Mouse (Mus musculus) retina, postnatal 7 days (tissue): Measurements from ENCODE around the gene Rad17.

ENCODE experiments used
- DNase-seq: peaks from one replicate; pipeline ENCODE4 v3.0.0-alpha.2; 2012; ENCODE audit warnings: low read depth, low spot score

The Rad17 gene

DNA sequence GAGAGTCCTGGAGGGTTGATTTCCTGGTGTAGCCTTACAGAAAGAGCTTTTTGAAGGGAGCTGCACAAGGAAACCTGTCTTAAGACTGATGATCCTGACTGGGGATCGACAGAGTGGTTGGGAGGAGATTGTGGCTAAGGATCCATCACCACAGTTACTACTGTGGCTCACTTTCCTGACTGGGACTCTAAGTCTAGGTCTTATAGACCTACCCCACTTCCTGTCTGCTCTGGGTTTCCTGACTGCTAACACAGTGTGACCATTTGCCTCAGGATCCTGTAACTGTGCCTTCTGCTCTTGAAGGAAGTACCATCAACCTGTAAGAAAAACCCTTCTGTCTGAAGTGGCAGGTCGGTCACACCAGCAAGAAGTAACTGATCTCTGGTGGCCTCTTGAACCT is 80.1 kb downstream of the Rad17 start:
- DNase-seq: no peak

DNA sequence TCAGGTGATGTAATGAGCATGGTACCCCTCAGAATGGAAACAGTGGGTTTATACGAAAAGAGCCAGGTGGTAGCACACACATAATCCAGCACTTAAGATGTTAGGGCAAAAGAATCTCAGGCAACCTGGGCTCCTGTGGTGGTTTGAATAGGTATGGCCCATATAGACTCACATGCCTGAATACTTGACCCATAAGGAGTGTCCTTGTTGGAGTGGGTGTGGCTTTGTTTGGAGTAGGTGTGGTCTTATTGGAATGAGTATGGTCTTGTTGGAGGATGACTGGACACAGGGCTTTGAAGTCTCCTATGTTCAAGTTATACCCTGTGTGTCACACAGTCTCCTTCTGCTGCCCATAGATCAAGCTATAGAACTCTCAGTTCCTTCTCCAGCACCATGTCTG is 82.5 kb downstream of the Rad17 start:
- DNase-seq: no peak
